Mouse (Mus musculus): ENCODE results near the gene Coq9.

Coq9 gene

GRCm38 (mm10) chr8:94870474-94871107 is 32.5 kb downstream of the Coq9 start:
- peak; percentile 7 for DNase-seq (ENCODE audit: low spot score)

GRCm38 (mm10) chr8:94871108-94871894 is 33.2 kb downstream of the Coq9 start:
- DNase-seq (ENCODE audit: low spot score), result peak; percentile 55

DNA sequence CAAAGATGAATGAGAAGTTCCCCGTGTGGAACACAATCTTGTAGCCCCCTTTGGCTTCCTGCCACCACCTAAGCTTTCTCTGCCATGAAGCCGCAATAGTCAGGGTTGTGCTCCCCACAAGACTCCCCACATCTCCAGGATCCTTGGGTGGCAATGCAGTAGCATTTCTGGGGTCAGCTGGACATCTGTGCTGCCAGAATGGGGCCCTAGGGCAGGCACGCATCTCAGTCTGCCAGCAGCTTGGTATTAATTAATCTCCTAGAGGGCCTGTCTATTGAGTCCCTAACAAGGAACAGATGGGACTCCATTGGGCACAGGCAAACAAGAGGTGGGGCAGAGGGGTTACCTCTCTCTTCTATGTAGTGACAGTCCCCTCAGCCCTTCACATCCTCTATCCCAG is 34.0 kb downstream of the Coq9 start:
- DNase-seq (ENCODE audit: low spot score), result no peak

GRCm38 (mm10) chr8:94872576-94872975 is 34.5 kb downstream of the Coq9 start:
- no peak for DNase-seq (ENCODE audit: low spot score)

GRCm38 (mm10) chr8:94874358-94874757 is 36.2 kb downstream of the Coq9 start:
- DNase-seq (ENCODE audit: low spot score), result peak; percentile 62

GRCm38 (mm10) chr8:94875096-94875870 is 37.2 kb downstream of the Coq9 start:
- no peak for DNase-seq (ENCODE audit: low spot score)

GRCm38 (mm10) chr8:94875871-94876150 is 37.7 kb downstream of the Coq9 start:
- no peak for DNase-seq (ENCODE audit: low spot score)

DNA sequence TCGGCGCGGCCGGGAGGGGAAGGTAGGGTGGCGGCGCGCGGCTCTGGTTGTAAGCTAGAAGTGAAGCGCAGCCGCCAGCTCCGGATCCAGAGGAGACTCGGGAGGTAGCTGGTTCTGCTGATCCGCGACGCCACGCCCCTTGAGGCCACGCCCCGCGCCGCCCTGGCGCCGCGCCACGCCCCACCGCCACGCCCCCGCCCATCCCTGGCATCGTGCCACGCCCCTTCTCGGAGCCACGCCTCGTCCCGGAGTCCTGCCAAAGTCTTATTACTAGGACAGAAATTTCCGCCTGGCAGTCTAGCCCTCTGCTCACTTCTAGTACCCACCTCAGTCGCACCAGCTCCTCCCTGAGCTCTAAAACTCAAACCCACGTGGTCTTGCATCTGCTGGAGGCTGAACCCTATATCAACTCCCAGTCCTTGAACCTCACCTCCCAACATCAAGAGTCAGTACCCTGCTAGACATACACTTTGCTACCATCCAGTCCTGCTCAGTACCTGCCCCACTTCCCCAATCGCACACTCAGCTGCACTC is 38.1 kb downstream of the Coq9 start, which contains the start of gene Dok4:
Dok4 (minus strand) TSS at position 134 of the 534 bp plus-strand sequence.
- peak; percentile 65 for DNase-seq (ENCODE audit: low spot score)

DNA sequence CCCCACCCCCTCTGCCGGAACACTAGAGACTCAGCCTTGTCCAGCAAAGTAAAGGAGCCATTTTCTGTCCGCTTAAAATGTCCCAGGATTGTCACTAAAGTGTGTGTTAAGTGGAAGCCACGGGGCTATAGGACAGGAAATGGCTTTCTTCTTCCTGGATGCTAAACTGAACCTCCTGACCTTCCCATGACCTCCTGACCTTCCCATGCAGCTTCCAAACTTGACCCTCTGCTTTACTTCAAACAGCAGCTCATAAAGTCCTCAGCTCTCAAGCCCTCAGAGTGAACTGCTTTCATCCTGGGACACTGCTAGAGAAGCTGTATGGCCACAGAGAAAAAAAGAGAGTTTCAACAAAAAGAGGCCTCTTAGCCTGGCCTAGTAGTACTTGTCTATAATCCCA is 38.7 kb downstream of the Coq9 start:
- no peak for DNase-seq (ENCODE audit: low spot score)

DNA sequence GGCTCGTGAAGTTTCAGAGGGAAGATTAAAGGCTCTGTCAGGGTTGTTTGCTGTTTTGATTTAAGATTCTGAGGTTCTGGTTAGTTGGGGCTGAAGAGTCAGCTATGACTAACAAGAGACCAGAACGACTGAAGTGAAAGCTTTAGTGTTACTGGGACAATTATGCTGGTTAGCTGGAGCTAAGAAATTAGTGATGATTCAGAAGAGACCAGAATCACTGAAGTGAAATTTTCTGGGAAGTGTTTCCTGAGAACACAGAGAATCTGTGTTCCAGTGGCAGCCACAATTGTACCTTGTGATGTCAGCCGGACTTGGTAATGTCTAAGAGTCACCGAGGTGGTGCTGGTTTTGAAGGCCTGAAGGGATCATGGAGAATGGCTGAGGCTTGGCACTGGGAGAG is 42.6 kb downstream of the Coq9 start:
- DNase-seq (ENCODE audit: low spot score), result no peak

GRCm38 (mm10) chr8:94888383-94889036 is 50.4 kb downstream of the Coq9 start:
- no peak for DNase-seq (ENCODE audit: low spot score)

DNA sequence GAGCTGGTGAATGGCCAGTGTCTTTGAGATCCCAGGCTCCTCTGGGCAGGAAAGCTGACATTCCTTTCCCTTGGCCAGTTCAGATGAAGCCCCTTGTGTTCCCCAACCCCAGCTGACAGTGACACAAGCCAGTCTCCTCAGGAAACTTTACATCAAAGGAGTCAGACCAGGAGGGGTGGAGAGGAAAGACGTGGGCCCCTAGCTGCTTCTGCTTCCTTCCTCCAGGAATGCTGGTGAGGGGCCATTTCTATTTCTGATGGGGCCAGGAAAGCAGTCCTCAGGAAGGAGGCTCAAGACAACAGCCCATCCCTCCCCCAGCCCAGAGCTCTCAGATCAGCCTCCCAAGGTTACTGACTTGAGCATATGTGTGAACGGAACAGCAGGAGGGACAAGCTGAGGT is 54.8 kb downstream of the Coq9 start:
- no peak for DNase-seq (ENCODE audit: low spot score)

GRCm38 (mm10) chr8:94899262-94899661 is 61.1 kb downstream of the Coq9 start:
- DNase-seq (ENCODE audit: low spot score), result no peak

DNA sequence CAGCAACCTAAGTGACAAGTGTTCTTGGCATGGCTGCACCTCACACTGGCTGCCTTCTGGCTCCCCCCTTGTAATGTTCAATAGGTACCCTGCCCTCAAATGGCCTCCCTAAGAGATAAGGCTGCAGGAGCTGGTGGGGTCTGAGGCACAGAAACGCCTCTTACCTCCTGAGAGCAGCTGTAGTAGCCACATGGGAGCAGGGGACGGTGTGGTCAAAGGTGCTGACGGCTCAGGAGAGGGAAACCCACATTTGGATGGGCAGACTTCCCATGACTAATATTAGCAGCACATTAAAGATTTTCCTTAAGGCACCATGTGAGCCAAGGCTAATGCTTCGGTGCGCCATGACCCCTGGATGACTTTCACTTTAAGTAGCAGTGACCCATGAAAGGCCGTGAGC is 62.5 kb downstream of the Coq9 start:
- no peak for DNase-seq (ENCODE audit: low spot score)

DNA sequence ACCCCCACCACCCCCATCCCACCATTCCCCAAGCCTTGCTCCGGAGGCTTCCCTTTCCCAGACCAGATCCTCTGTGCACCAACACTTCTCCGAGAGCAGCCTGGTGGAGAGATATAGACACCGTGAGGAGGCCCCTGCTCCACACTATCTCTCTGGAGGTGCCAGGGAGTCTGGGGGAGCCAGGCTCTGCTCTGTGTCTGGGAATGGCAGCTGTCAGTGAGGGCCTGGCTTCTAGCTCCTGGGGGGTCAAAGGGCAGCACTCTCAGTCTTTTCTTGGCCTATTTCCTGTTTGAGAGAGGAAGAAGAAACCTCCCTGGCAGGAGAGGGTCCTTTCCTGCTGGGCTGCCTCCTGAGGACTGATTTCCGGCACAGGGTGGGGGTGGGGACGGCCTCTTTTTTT is 62.9 kb downstream of the Coq9 start:
- no peak for DNase-seq (ENCODE audit: low spot score)

GRCm38 (mm10) chr8:94903709-94904108 is 65.6 kb downstream of the Coq9 start:
- DNase-seq (ENCODE audit: low spot score), result no peak

Data from T-cell, adult 2 months (primary cell).